Mouse (Mus musculus): ENCODE measurements around the gene Gnat2. TPM values are rescaled to one million over a fixed set of nuclear protein-coding genes. Genes with fewer than 3 reads are reported as not detected.

Gnat2 gene
- not detected for polyA plus RNA-seq (2017; shearing (Covaris generic))

GRCm38 (mm10) chr3:108092536-108093115, at the start of gene Gnat2:
TSS of gene Gnat2 (plus strand) at chr3:108092789.

GRCm38 (mm10) chr3:108044394-108045140, 48.0 kb upstream of the Gnat2 start, which contains the start of gene Gstm4:
TSS of gene Gstm4 (minus strand) at chr3:108044894.

GRCm38 (mm10) chr3:108086470-108086979, 6.1 kb upstream of the Gnat2 start, which contains the start of gene Ampd2:
TSS of gene Ampd2 (minus strand) at chr3:108086651.

GRCm38 (mm10) chr3:108145534-108146445, 53.2 kb downstream of the Gnat2 start, which contains the start of gene Gnai3:
TSS of gene Gnai3 (minus strand) at chr3:108146146.

Other genes with a start within 250 kb of the Gnat2 start
- not detected for gene Eps8l3, start 215.6 kb upstream of the Gnat2 start, polyA plus RNA-seq (2017; shearing (Covaris generic))
- gene Gstm5, start 197.0 kb upstream of the Gnat2 start, polyA plus RNA-seq (2017; shearing (Covaris generic)): not detected
- 2.1 TPM for gene Gstm7, start 161.0 kb upstream of the Gnat2 start, polyA plus RNA-seq (2017; shearing (Covaris generic))
- not detected for gene Gstm6, start 149.0 kb upstream of the Gnat2 start, polyA plus RNA-seq (2017; shearing (Covaris generic))
- not detected for gene Gstm3, start 123.5 kb upstream of the Gnat2 start, polyA plus RNA-seq (2017; shearing (Covaris generic))
- gene Gstm2, start 106.3 kb upstream of the Gnat2 start, polyA plus RNA-seq (2017; shearing (Covaris generic)): not detected
- gene Gstm1, start 74.8 kb upstream of the Gnat2 start, polyA plus RNA-seq (2017; shearing (Covaris generic)): 4.6 TPM
- 11.1 TPM for gene Gstm4, start 47.9 kb upstream of the Gnat2 start, polyA plus RNA-seq (2017; shearing (Covaris generic))
- 50.0 TPM for gene Ampd2, start 6.1 kb upstream of the Gnat2 start, polyA plus RNA-seq (2017; shearing (Covaris generic))
- 217 TPM for gene Gnai3, start 53.4 kb downstream of the Gnat2 start, polyA plus RNA-seq (2017; shearing (Covaris generic))
- not detected for gene Gpr61, start 62.1 kb downstream of the Gnat2 start, polyA plus RNA-seq (2017; shearing (Covaris generic))
- gene Amigo1, start 93.5 kb downstream of the Gnat2 start, polyA plus RNA-seq (2017; shearing (Covaris generic)): 0.21 TPM
- 28.0 TPM for gene Cyb561d1, start 108.4 kb downstream of the Gnat2 start, polyA plus RNA-seq (2017; shearing (Covaris generic))
- 9.5 TPM for gene Atxn7l2, start 118.1 kb downstream of the Gnat2 start, polyA plus RNA-seq (2017; shearing (Covaris generic))
- gene Sypl2, start 133.9 kb downstream of the Gnat2 start, polyA plus RNA-seq (2017; shearing (Covaris generic)): not detected
- 156 TPM for gene Psma5, start 164.1 kb downstream of the Gnat2 start, polyA plus RNA-seq (2017; shearing (Covaris generic))
- gene Sort1, start 191.3 kb downstream of the Gnat2 start, polyA plus RNA-seq (2017; shearing (Covaris generic)): not detected

All from CD4-positive, CD25-positive, alpha-beta regulatory T cell, adult 9 weeks (primary cell).